Mouse (Mus musculus) kidney, adult 9 months (tissue): ENCODE data around the gene Fam92b.

Experiments used
- DNase-seq: peaks from one replicate; pipeline ENCODE4 v3.0.0; 2022

Gene Fam92b

GRCm38 (mm10) chr8:120177318-120178123, at the start of gene Fam92b:
Gene Fam92b, minus strand, starts transcription at chr8:120177466.
- DNase-seq: no peak

- no peak for DNase-seq
Observed at GRCm38 (mm10) chr8:120225421-120226151, 48.3 kb upstream of the Fam92b start.

GRCm38 (mm10) chr8:120224521-120225420, 47.5 kb upstream of the Fam92b start:
- no peak for DNase-seq

GRCm38 (mm10) chr8:120222548-120222947, 45.3 kb upstream of the Fam92b start:
- DNase-seq: no peak

GRCm38 (mm10) chr8:120216855-120217830, 39.9 kb upstream of the Fam92b start:
- peak; percentile 40 for DNase-seq

- no peak for DNase-seq
Observed at GRCm38 (mm10) chr8:120215416-120216141, 38.3 kb upstream of the Fam92b start.

- no peak for DNase-seq
Observed at GRCm38 (mm10) chr8:120213939-120214338, 36.7 kb upstream of the Fam92b start.

- DNase-seq: no peak
Observed at GRCm38 (mm10) chr8:120213229-120213628, 36.0 kb upstream of the Fam92b start.

GRCm38 (mm10) chr8:120212596-120212995, 35.3 kb upstream of the Fam92b start:
- DNase-seq: no peak

GRCm38 (mm10) chr8:120211345-120211744, 34.1 kb upstream of the Fam92b start:
- no peak for DNase-seq

GRCm38 (mm10) chr8:120208113-120208512, 30.8 kb upstream of the Fam92b start:
- no peak for DNase-seq

GRCm38 (mm10) chr8:120207364-120207763, 30.1 kb upstream of the Fam92b start:
- DNase-seq: no peak

- no peak for DNase-seq
Observed at GRCm38 (mm10) chr8:120205916-120206315, 28.6 kb upstream of the Fam92b start.

GRCm38 (mm10) chr8:120204736-120205360, 27.6 kb upstream of the Fam92b start:
- DNase-seq: peak; percentile 67

GRCm38 (mm10) chr8:120202546-120202945, 25.3 kb upstream of the Fam92b start:
- DNase-seq: no peak

- DNase-seq: no peak
Observed at GRCm38 (mm10) chr8:120201351-120201750, 24.1 kb upstream of the Fam92b start.

- no peak for DNase-seq
Observed at GRCm38 (mm10) chr8:120192118-120192517, 14.9 kb upstream of the Fam92b start.

GRCm38 (mm10) chr8:120191633-120192032, 14.4 kb upstream of the Fam92b start:
- no peak for DNase-seq

- peak; percentile 95 for DNase-seq
Observed at GRCm38 (mm10) chr8:120190810-120191413, 13.6 kb upstream of the Fam92b start.
